Mouse (Mus musculus): ENCODE data around the gene Adgrf5.

- TF ChIP-seq POLR2A (IDR thresholded peaks at IDR 0.05; ENCODE audit: borderline replicate concordance, insufficient read depth, low read length) (no peak), CTCF (IDR thresholded peaks at IDR 0.05; ENCODE audit: borderline replicate concordance, insufficient read depth, low read depth, low read length) (no peak)
Observed at GRCm38 (mm10) chr17:43387171-43387570, 26.9 kb downstream of the Adgrf5 start.

Measured in cerebellum, adult 2 months (tissue).